Mouse (Mus musculus) MEL (cell line): ENCODE measurements around the gene Dppa4.
A peak's percentile ranks its signal among the peaks of the same experiment; 100 is the strongest.

Source experiments
- CTCF ChIP-seq, 3 experiments: IDR thresholded peaks in 2 of 3; conservative IDR thresholded peaks in 1 of 3; 2 replicates each; pipeline ENCODE4 v1.5.1; 2011 to 2012; ENCODE audit warnings: low read length in 3 of 3, low read depth in 2 of 3, mild to moderate bottlenecking in 2 of 3, improper control_type of control experiment in 1 of 3, inconsistent platforms in 1 of 3, mixed read lengths in 1 of 3, moderate library complexity in 1 of 3; ENCODE audit not compliant: control insufficient read depth in 1 of 3, insufficient read depth in 1 of 3, poor library complexity in 1 of 3, severe bottlenecking in 1 of 3
- E2F4 ChIP-seq: IDR thresholded peaks from 2 replicates; pipeline ENCODE4 v1.6.1; 2011; ENCODE audit warnings: low read depth, low read length, improper control_type of control experiment, borderline replicate concordance
- GATA1 ChIP-seq: IDR thresholded peaks from 2 replicates; pipeline ENCODE4 v1.6.1; 2011; ENCODE audit warnings: low read depth, low read length, improper control_type of control experiment
- JUND ChIP-seq: IDR thresholded peaks from 2 replicates; pipeline ENCODE4 v1.6.1; 2011; ENCODE audit warnings: low read depth, mild to moderate bottlenecking, improper control_type of control experiment, low read length
- MAZ ChIP-seq: IDR thresholded peaks from 2 replicates; pipeline ENCODE4 v1.6.1; 2012; ENCODE audit warnings: low read depth, mild to moderate bottlenecking, inconsistent platforms, low read length, improper control_type of control experiment
- MXI1 ChIP-seq: IDR thresholded peaks from 2 replicates; pipeline ENCODE4 v1.6.1; 2011; ENCODE audit warnings: mild to moderate bottlenecking, low read depth, low read length, improper control_type of control experiment
- POLR2AphosphoS2 ChIP-seq: IDR thresholded peaks from 2 replicates; pipeline ENCODE4 v1.6.1; 2011; ENCODE audit warnings: low read length, improper control_type of control experiment
- SIN3A ChIP-seq: IDR thresholded peaks from 2 replicates; pipeline ENCODE4 v1.6.1; 2012; ENCODE audit warnings: low read length, improper control_type of control experiment, inconsistent platforms
- SMC3 ChIP-seq: IDR thresholded peaks from 2 replicates; pipeline ENCODE4 v1.6.1; 2011; ENCODE audit warnings: low read depth, low read length, improper control_type of control experiment
- UBTF ChIP-seq: IDR thresholded peaks from 2 replicates; pipeline ENCODE4 v1.6.1; 2012; ENCODE audit warnings: low read depth, mild to moderate bottlenecking, inconsistent platforms, low read length, improper control_type of control experiment, moderate library complexity, borderline replicate concordance; ENCODE audit not compliant: insufficient read depth

DNA sequence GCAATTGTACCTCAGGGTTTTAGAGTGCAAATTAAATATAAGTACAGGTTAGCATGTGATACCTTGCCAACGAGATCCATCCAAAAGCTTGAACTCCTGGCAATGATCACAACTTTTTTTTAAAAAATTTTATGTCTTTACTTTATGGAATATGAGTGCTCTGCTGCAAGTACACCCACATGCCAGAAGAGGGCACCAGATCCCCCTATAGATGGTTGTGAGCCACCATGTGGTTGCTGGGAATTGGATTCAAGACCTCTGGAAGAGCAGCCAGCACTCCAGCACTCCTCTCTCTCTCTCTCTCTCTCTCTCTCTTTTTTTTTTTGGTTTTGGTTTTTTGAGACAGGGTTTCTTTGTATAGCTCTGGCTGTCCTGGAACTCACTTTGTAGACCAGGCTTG, 48.5 kb upstream of the Dppa4 start:
- peak in 2 of 3 experiments; percentile 6 to 26; a peak in 2 of 6 replicates for TF ChIP-seq CTCF (IDR thresholded peaks at IDR 0.05 in 2 of 3, conservative IDR thresholded peaks at IDR 0.05 in 1 of 3; ENCODE audit: control insufficient read depth in 1 of 3, insufficient read depth in 1 of 3, low read depth in 2 of 3, low read length in 3 of 3, poor library complexity in 1 of 3, severe bottlenecking in 1 of 3)
- TF ChIP-seq MXI1 = no peak
- TF ChIP-seq UBTF = no peak
- TF ChIP-seq SMC3 = no peak
- no peak for TF ChIP-seq MAZ
- TF ChIP-seq JUND = no peak
- no peak for TF ChIP-seq E2F4
- no peak for TF ChIP-seq SIN3A
- no peak for TF ChIP-seq GATA1
- no peak for TF ChIP-seq POLR2AphosphoS2
